Mouse (Mus musculus) CH12.LX (cell line): ENCODE data around the gene Dnajb7. TPM values are rescaled to one million over a fixed set of nuclear protein-coding genes. Genes with fewer than 3 reads are reported as not detected.

ENCODE experiments used
- DNase-seq: peaks from one replicate; pipeline ENCODE4 v3.0.0-alpha.2; 2013; ENCODE audit errors: extremely low read depth
- H3K27ac ChIP-seq: 2 replicates; pipeline ENCODE4 v1.5.1; 2012; ENCODE audit warnings: low read depth, mild to moderate bottlenecking, control low read depth, moderate library complexity; ENCODE audit not compliant: insufficient read depth
- H3K27me3 ChIP-seq: replicated peaks from 2 replicates; pipeline ENCODE3; 2012; ENCODE audit warnings: inconsistent platforms
- H3K36me3 ChIP-seq, 2 experiments: replicated peaks in 1 of 2; 2 replicates each; pipeline versions ENCODE3 to v1.6.1; 2012; ENCODE audit warnings: inconsistent platforms in 1 of 2, low read length in 1 of 2, mild to moderate bottlenecking in 1 of 2, mixed read lengths in 1 of 2, moderate library complexity in 1 of 2; ENCODE audit not compliant: control insufficient read depth in 1 of 2, insufficient read depth in 1 of 2
- H3K4me1 ChIP-seq, 2 experiments: 2 replicates each; pipeline ENCODE4 v1.6.1; 2012; ENCODE audit warnings: inconsistent platforms in 1 of 2, moderate library complexity in 1 of 2; ENCODE audit not compliant: insufficient read depth in 2 of 2, control insufficient read depth in 1 of 2
- H3K4me2 ChIP-seq: 2 replicates; pipeline ENCODE4 v1.6.1; 2012; ENCODE audit warnings: low read depth, mild to moderate bottlenecking, control low read depth; ENCODE audit not compliant: poor library complexity, insufficient read depth, severe bottlenecking
- H3K4me3 ChIP-seq, 3 experiments: fragments of 150-350 bp in 1 of 3; sonication (generic) in 1 of 3; replicated peaks in 1 of 3; 2 replicates each; pipeline versions ENCODE3 to v1.5.1; 2011 to 2012; ENCODE audit warnings: low read depth in 2 of 3, low read length in 2 of 3, mild to moderate bottlenecking in 2 of 3, moderate library complexity in 2 of 3, control low read depth in 1 of 3, improper control_type of control experiment in 1 of 3, inconsistent platforms in 1 of 3, mixed read lengths in 1 of 3; ENCODE audit not compliant: poor library complexity in 1 of 3
- H3K79me2 ChIP-seq: replicated peaks from 2 replicates; pipeline ENCODE4 v1.6.1; 2012; ENCODE audit warnings: mild to moderate bottlenecking, moderate library complexity; ENCODE audit not compliant: control insufficient read depth, poor library complexity, insufficient read depth, severe bottlenecking; ENCODE audit errors: extremely low read depth
- H3K9ac ChIP-seq: 2 replicates; pipeline ENCODE4 v1.6.1; 2012; ENCODE audit warnings: low read depth, mild to moderate bottlenecking, control low read depth, moderate library complexity; ENCODE audit not compliant: insufficient read depth
- H3K9me3 ChIP-seq: replicated peaks from 2 replicates; pipeline ENCODE3; 2012; ENCODE audit warnings: low read length, inconsistent platforms, mixed read lengths
- BHLHE40 ChIP-seq: IDR thresholded peaks from 2 replicates; pipeline ENCODE4 v1.6.1; 2011; ENCODE audit warnings: mild to moderate bottlenecking, low read depth, low read length, improper control_type of control experiment
- CHD1 ChIP-seq: IDR thresholded peaks from 2 replicates; pipeline ENCODE4 v1.6.1; 2012; ENCODE audit warnings: low read depth, low read length, improper control_type of control experiment, inconsistent platforms
- CHD2 ChIP-seq: IDR thresholded peaks from 2 replicates; pipeline ENCODE4 v1.6.1; 2011; ENCODE audit warnings: low read length, improper control_type of control experiment
- CTCF ChIP-seq, 2 experiments: IDR thresholded peaks in 1 of 2; conservative IDR thresholded peaks in 1 of 2; 2 replicates each; pipeline ENCODE4 v1.5.1; 2011 to 2012; ENCODE audit warnings: low read depth in 2 of 2, low read length in 2 of 2, improper control_type of control experiment in 1 of 2, inconsistent platforms in 1 of 2, mild to moderate bottlenecking in 1 of 2, moderate library complexity in 1 of 2
- E2F4 ChIP-seq: IDR thresholded peaks from 2 replicates; pipeline ENCODE4 v1.6.1; 2011; ENCODE audit warnings: low read depth, low read length, improper control_type of control experiment; ENCODE audit not compliant: insufficient replicate concordance
- ELF1 ChIP-seq: IDR thresholded peaks from 2 replicates; pipeline ENCODE4 v1.6.1; 2014; ENCODE audit warnings: low read depth, mild to moderate bottlenecking, inconsistent platforms, low read length, improper control_type of control experiment
- EP300 ChIP-seq: IDR thresholded peaks from 2 replicates; pipeline ENCODE4 v1.6.1; 2011; ENCODE audit warnings: low read length, improper control_type of control experiment
- HCFC1 ChIP-seq: IDR thresholded peaks from 2 replicates; pipeline ENCODE4 v1.6.1; 2012; ENCODE audit warnings: low read depth, mild to moderate bottlenecking, inconsistent platforms, low read length, improper control_type of control experiment
- IRF4 ChIP-seq: IDR thresholded peaks from 2 replicates; pipeline ENCODE4 v1.6.1; 2014; ENCODE audit warnings: low read depth, mild to moderate bottlenecking, inconsistent platforms, low read length, improper control_type of control experiment
- JUND ChIP-seq: conservative IDR thresholded peaks from 2 replicates; pipeline ENCODE4 v1.6.1; 2011; ENCODE audit warnings: low read depth, low read length, improper control_type of control experiment
- KAT2A ChIP-seq: IDR thresholded peaks from 2 replicates; pipeline ENCODE4 v1.6.1; 2012; ENCODE audit warnings: low read length, improper control_type of control experiment, inconsistent platforms; ENCODE audit not compliant: insufficient replicate concordance
- MAFK ChIP-seq: IDR thresholded peaks from 2 replicates; pipeline ENCODE4 v1.6.1; 2011; ENCODE audit warnings: low read length, improper control_type of control experiment; ENCODE audit not compliant: insufficient replicate concordance
- MAZ ChIP-seq: IDR thresholded peaks from 2 replicates; pipeline ENCODE4 v1.6.1; 2012; ENCODE audit warnings: low read depth, mild to moderate bottlenecking, inconsistent platforms, low read length, improper control_type of control experiment, moderate library complexity
- MEF2A ChIP-seq: IDR thresholded peaks from 2 replicates; pipeline ENCODE4 v1.6.1; 2014; ENCODE audit warnings: low read depth, mild to moderate bottlenecking, inconsistent platforms, low read length, improper control_type of control experiment, borderline replicate concordance
- NELFE ChIP-seq: IDR thresholded peaks from 2 replicates; pipeline ENCODE4 v1.6.1; 2011; ENCODE audit warnings: low read depth, low read length, improper control_type of control experiment
- NRF1 ChIP-seq: IDR thresholded peaks from 2 replicates; pipeline ENCODE4 v1.6.1; 2014; ENCODE audit warnings: low read depth, mild to moderate bottlenecking, inconsistent platforms, low read length, improper control_type of control experiment, moderate library complexity
- PAX5 ChIP-seq: IDR thresholded peaks from 2 replicates; pipeline ENCODE4 v1.6.1; 2012; ENCODE audit warnings: low read length, inconsistent platforms, mixed read lengths
- RAD21 ChIP-seq: IDR thresholded peaks from 2 replicates; pipeline ENCODE4 v1.6.1; 2011; ENCODE audit warnings: low read depth, mild to moderate bottlenecking, low read length, improper control_type of control experiment, moderate library complexity
- RCOR1 ChIP-seq: conservative IDR thresholded peaks from 2 replicates; pipeline ENCODE4 v1.6.1; 2012; ENCODE audit warnings: low read depth, mild to moderate bottlenecking, inconsistent platforms, low read length, improper control_type of control experiment
- TBP ChIP-seq: conservative IDR thresholded peaks from 2 replicates; pipeline ENCODE4 v1.6.1; 2011; ENCODE audit warnings: low read depth, low read length, improper control_type of control experiment
- UBTF ChIP-seq: IDR thresholded peaks from 2 replicates; pipeline ENCODE4 v1.6.1; 2012; ENCODE audit warnings: low read depth, mild to moderate bottlenecking, inconsistent platforms, low read length, improper control_type of control experiment, moderate library complexity
- USF1 ChIP-seq: IDR thresholded peaks from 2 replicates; pipeline ENCODE4 v1.6.1; 2014; ENCODE audit warnings: low read depth, mild to moderate bottlenecking, inconsistent platforms, low read length, improper control_type of control experiment
- ZKSCAN1 ChIP-seq: IDR thresholded peaks from 2 replicates; pipeline ENCODE4 v1.6.1; 2012; ENCODE audit warnings: low read depth, inconsistent platforms, low read length, improper control_type of control experiment, borderline replicate concordance
- ZMIZ1 ChIP-seq: IDR thresholded peaks from 2 replicates; pipeline ENCODE4 v1.6.1; 2012; ENCODE audit warnings: low read depth, mild to moderate bottlenecking, inconsistent platforms, low read length, improper control_type of control experiment
- ZNF384 ChIP-seq: IDR thresholded peaks from 2 replicates; pipeline ENCODE4 v1.6.1; 2012; ENCODE audit warnings: low read depth, low read length, improper control_type of control experiment, inconsistent platforms
- dilution Hi-C: fragments of 300-500 bp; cut with MboI; formaldehyde crosslinking; loops from 2 replicates; pipeline ENCODE4 v1.14.3; 2020; ENCODE audit warnings: low sequenced_read_pairs; ENCODE audit not compliant: extremely low pct_unique_long_range_greater_than_20kb, extremely low pct_ligation_motif_present
- in situ Hi-C: fragments of 300-500 bp; cut with MboI; formaldehyde crosslinking; loops from 3 replicates; pipeline ENCODE4 v1.14.3; 2019; ENCODE audit warnings: low sequenced_read_pairs, low pct_ligation_motif_present, low pct_unique_long_range_greater_than_20kb, mixed read lengths
- polyA plus RNA-seq: library from polyadenylated mRNA; unstranded; fragments of >175 nt; gene quantifications from 2 replicates; pipeline ENCODE4 v1.2.1, GENCODE M21; 2012; ENCODE audit warnings: low read depth; ENCODE audit not compliant: insufficient read length
- total RNA-seq, 2 experiments: library from RNA; depleted of rRNA; stranded (reverse); fragments of 300-350 nt in 1 of 2; fragments of >200 nt in 1 of 2; gene quantifications; 2 replicates each; pipeline ENCODE4 v1.2.3; 2012 to 2014

Gene Dnajb7
- total and polyA plus RNA-seq, 3 experiments: not detected

DNA sequence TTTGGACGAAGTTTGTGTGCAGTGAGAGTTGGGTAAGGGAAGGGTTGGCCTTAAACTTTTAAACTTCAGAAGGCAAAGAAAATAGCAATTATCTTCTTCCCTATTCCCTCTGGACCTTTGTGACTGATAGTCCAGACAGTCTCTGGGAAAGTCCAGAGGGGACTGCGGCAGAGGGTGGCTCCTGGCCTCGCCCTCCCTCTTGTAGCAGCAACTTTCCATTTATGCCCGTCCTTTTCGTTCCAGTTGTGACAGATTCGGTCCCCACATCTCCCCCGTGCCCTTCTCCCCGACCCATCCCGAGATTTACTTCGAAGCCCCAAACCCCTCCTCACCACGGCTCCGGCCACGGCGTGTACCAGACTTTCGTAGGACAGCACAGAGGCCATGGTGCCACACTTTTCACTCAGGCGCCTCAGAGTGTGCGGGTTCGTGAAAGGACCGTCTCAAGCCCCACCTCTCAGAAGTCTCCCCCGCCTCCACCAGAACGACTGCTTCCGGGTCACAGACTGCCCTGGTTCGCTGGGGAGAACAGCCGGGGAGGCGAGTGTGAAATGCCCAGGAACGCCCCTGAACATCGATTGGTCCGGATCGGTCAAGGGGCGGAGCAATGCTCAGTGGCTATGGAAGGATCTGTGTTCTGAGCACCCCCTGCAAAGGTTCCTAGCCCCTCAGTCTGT, 47.6 kb downstream of the Dnajb7 start, which contains the start of gene Slc25a17 (continued):
- TF ChIP-seq CHD2 (peak; percentile 93), TBP (0 out of 2 replicates have a peak, but pooled peaks have one; percentile 23), ELF1 (peak; percentile 83), MAFK (no peak), RAD21 (no peak), CHD1 (no peak), ZNF384 (no peak), CTCF (conservative IDR thresholded peaks at IDR 0.05 in 1 of 2, IDR thresholded peaks at IDR 0.05 in 1 of 2; ENCODE audit: low read depth in 2 of 2, low read length in 2 of 2) (no peak)
- TF ChIP-seq, all 38 proteins: peak for 15

- no peak for DNase-seq
- dilution Hi-C loops: no loop called here
- H3K4me1 ChIP-seq: peaks cover 4 to 46% of the 10 kb centered on the region in 2 experiments
- no peaks in the 10 kb centered on the region for H3K27me3 ChIP-seq
- peak overlapping the region in 2 of 3 experiments; percentile 62 to 85 for H3K4me3 ChIP-seq
- H3K27ac ChIP-seq: no peak overlapping the region
- peak overlapping the region; percentile 98 for H3K4me2 ChIP-seq
- H3K9me3 ChIP-seq: no peaks in the 10 kb centered on the region
- in situ Hi-C loops: no loop called here
- H3K9ac ChIP-seq: peak overlapping the region; percentile 89; the same call in 1 of the 2 replicates
- TF ChIP-seq EP300: peak; percentile 13; the same call in 1 of the 2 replicates
- no peak for TF ChIP-seq RAD21
- TF ChIP-seq, all 38 proteins: peak for 1
- H3K79me2 ChIP-seq: peaks cover 16% of the 10 kb centered on the region
- H3K36me3 ChIP-seq: peaks cover 6 to 33% of the 10 kb centered on the region in 2 experiments
These were observed 48.7 kb downstream of the Dnajb7 start for GRCm38 (mm10) chr15:81359421-81359820.

DNA sequence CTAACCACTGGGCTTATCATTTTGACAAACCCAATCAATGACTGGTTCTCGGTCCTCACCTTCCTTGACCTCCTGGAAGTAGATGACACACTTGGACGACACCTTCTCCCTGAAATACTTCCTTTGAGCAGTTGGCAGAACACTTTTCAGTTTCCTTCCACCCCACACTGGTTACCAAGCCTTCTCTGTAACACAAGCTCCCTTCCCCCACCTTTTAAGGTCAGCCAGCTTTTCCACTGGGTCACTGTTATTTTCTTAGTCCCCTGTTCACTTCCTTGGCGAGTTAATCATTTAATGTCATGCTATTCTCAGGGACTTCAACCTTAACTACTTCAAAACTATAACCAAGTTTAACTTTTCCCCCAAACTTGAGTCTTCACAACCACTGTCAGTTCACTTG, 49.2 kb downstream of the Dnajb7 start:
- H3K4me3 ChIP-seq: peak overlapping the region in 1 of 3 experiments; percentile 85
- in situ Hi-C loops: no loop called here

More for the DNA sequence above, 49.2 kb downstream of the Dnajb7 start:
- Histone ChIP-seq H3K27me3 (no peaks in the 10 kb centered on the region), H3K36me3 (peaks cover 6 to 30% of the 10 kb centered on the region in 2 experiments), H3K79me2 (peaks cover 16% of the 10 kb centered on the region), H3K27ac (no peak overlapping the region), H3K4me2 (peak overlapping the region; percentile 98), H3K4me1 (peaks cover 4 to 46% of the 10 kb centered on the region in 2 experiments), H3K9me3 (no peaks in the 10 kb centered on the region), H3K9ac (peak overlapping the region; percentile 89; the same call in 1 of the 2 replicates)
- no peak for DNase-seq
- dilution Hi-C loops: no loop called here
- TF ChIP-seq MAFK: no peak
- no peak for TF ChIP-seq ZMIZ1
- no peak for TF ChIP-seq PAX5
- TF ChIP-seq MAZ: no peak
- no peak for TF ChIP-seq BHLHE40
- TF ChIP-seq ZKSCAN1: no peak
- TF ChIP-seq MEF2A: no peak
- TF ChIP-seq RCOR1: no peak
- no peak for TF ChIP-seq EP300
- TF ChIP-seq HCFC1: no peak
- no peak for TF ChIP-seq KAT2A
- TF ChIP-seq NRF1: no peak
- no peak for TF ChIP-seq E2F4
- TF ChIP-seq NELFE: no peak
- TF ChIP-seq JUND: no peak
- TF ChIP-seq RAD21: no peak
- no peak for TF ChIP-seq UBTF
- TF ChIP-seq IRF4: no peak
- no peak for TF ChIP-seq USF1
